Comparison of ENCODE assay signal across 26 mouse cellular contexts in genomic region chr7:57100065-57100464, GRCm38 (mm10).
"Had no signal": no experiment of that assay in that cellular context is flagged by ENCODE, and none has a peak within 500 bp of the region (broad histone marks: within the 10 kb centered on the region; RNA-seq: fewer than 3 reads in every experiment).

No protein-coding gene starts in this region.

- H3K9me3 ChIP-seq: embryonic facial prominence, embryonic 10.5 days; embryonic facial prominence, embryonic 12.5 days; embryonic facial prominence, embryonic 13.5 days; embryonic facial prominence, embryonic 15.5 days; forebrain, embryonic 10.5 days; forebrain, embryonic 13.5 days; forebrain, embryonic 15.5 days; heart, embryonic 10.5 days had no signal

- H3K36me3 ChIP-seq: embryonic facial prominence, embryonic 10.5 days; embryonic facial prominence, embryonic 12.5 days; embryonic facial prominence, embryonic 13.5 days; embryonic facial prominence, embryonic 15.5 days; forebrain, embryonic 10.5 days; forebrain, embryonic 15.5 days; heart, embryonic 10.5 days had no signal

- H3K9ac ChIP-seq: embryonic facial prominence, embryonic 12.5 days; embryonic facial prominence, embryonic 13.5 days; embryonic facial prominence, embryonic 15.5 days; forebrain, embryonic 13.5 days; forebrain, embryonic 15.5 days had no signal

- H3K4me3 ChIP-seq: embryonic facial prominence, embryonic 10.5 days; embryonic facial prominence, embryonic 12.5 days; embryonic facial prominence, embryonic 13.5 days; embryonic facial prominence, embryonic 15.5 days; erythroblast, embryonic 14.5 days; forebrain, embryonic 10.5 days; forebrain, embryonic 13.5 days; forebrain, embryonic 15.5 days; gastrocnemius, adult 2 months; heart, adult 2 months; heart, embryonic 10.5 days had no signal

- H3K4me1 ChIP-seq: embryonic facial prominence, embryonic 10.5 days; embryonic facial prominence, embryonic 12.5 days; embryonic facial prominence, embryonic 13.5 days; embryonic facial prominence, embryonic 15.5 days; forebrain, embryonic 10.5 days; forebrain, embryonic 15.5 days; heart, embryonic 10.5 days had no signal

- ATAC-seq: forebrain, embryonic 13.5 days; forebrain, embryonic 15.5 days had no signal

- DNase-seq: cerebellum, adult 2 months; cerebellum, adult 8-10 months; cerebellum, adult 9-10 months; cerebellum, adult 9-11 months; cerebellum, postnatal 10 days; cerebellum, postnatal 14 days; cerebellum, postnatal 25 days; cerebellum, postnatal 36 days; embryo, embryonic 11 days; gastrocnemius, adult 2 months; gastrocnemius, postnatal 10 days; gastrocnemius, postnatal 14 days; gastrocnemius, postnatal 25 days; gastrocnemius, postnatal 36 days; heart, adult 11 months; heart, adult 18-20 months; heart, adult 2 months had no signal

- H3K4me2 ChIP-seq: embryonic facial prominence, embryonic 12.5 days; embryonic facial prominence, embryonic 13.5 days; embryonic facial prominence, embryonic 15.5 days; forebrain, embryonic 13.5 days; forebrain, embryonic 15.5 days had no signal

- H3K27me3 ChIP-seq: embryonic facial prominence, embryonic 12.5 days; embryonic facial prominence, embryonic 13.5 days; embryonic facial prominence, embryonic 15.5 days; forebrain, embryonic 13.5 days; forebrain, embryonic 15.5 days had no signal

- H3K27ac ChIP-seq: embryonic facial prominence, embryonic 10.5 days; embryonic facial prominence, embryonic 12.5 days; embryonic facial prominence, embryonic 13.5 days; embryonic facial prominence, embryonic 15.5 days; forebrain, embryonic 10.5 days; forebrain, embryonic 13.5 days; forebrain, embryonic 15.5 days; gastrocnemius, adult 2 months; heart, adult 2 months; heart, embryonic 10.5 days had no signal
